Mouse (Mus musculus): ENCODE results near the gene Xrcc4. TPM values are rescaled to one million over a fixed set of nuclear protein-coding genes. Genes with fewer than 3 reads are reported as not detected.

Gene Xrcc4
- total RNA-seq, 2 experiments from 2014 or later = 7.7 to 9.9 TPM

DNA sequence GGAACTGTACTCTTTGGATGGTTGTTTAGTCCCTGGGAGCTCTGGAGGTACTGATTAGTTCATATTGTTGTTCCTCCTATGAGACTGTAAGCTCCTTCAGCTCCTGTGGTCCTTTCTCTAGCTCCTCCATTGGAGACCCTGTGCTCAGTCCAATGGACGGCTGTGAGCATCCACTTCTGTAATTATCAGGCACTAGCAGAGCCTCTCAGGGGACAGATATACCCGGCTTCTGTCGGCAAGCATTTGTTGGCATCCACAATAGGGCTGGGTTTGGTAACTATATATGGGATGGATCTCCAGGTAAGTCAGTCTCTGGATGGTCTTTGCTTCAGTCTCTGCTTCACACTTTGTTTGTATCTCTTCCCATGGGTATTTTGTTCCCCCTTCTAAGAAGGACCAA lies 118.5 kb downstream of the Xrcc4 start:
- no peak for DNase-seq
- intact Hi-C loops (cut with DNase I) = no loop called here

DNA sequence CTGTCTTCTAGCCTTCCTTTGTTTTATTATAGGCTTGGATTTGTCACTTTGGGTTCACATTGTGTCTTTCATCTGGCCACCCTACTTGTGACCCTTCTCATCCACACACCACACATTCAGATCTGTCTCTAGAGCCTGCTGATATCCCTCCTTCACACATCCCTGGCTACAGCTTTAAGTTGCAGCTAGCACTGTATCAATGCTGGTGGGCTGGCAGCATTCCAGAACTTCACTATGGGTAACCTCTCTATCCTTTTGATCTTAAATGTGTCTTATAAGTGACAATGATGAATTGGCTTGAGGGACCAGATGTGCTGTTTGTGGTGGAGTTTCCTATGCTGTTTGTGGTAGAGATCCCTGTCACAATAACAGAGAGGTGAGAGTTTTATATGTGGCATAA lies 120.7 kb downstream of the Xrcc4 start:
- DNase-seq = no peak
- intact Hi-C loops (cut with DNase I) = no loop called here

DNA sequence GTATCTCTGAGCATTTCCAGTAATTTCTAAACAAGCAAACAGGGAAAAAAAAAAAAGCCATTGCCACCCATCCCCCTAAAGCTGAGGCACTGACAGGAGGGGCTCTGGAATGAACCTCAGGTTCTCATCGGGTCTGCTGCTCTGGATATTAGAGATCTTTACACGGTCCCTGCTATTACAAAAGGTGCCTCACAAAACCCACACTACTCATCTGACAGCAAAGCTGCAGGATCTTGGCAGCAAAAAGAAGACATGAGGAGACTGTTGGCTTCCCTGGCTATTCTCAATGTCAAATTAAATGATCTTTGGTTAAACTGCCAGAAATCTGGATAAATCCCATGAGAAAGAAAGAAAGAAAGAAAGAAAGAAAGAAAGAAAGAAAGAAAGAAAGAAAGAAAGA lies 145.1 kb downstream of the Xrcc4 start:
- no peak for DNase-seq
- intact Hi-C loops (cut with DNase I) = no loop called here

DNA sequence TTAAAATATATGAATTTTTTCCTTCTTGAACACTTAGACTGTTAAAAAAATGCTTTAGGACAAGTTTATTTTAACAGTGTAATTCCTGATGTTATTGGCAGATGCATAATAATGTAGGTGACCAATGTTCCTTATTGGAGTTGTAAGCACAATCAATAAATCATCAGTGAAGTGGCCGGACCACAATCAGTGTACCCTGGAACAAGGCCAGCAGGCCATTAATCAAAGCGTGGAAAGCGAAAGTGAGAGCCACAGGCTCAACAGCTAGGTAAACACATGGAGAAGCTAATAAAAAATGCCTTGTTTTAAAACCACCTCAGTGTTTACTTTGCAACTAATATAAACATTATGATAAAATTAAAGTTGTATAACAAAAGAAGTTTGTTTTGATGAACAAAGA lies 159.9 kb downstream of the Xrcc4 start:
- peak in 1 of 2 experiments; percentile 6 for DNase-seq
- intact Hi-C loops (cut with DNase I) = no loop called here

DNA sequence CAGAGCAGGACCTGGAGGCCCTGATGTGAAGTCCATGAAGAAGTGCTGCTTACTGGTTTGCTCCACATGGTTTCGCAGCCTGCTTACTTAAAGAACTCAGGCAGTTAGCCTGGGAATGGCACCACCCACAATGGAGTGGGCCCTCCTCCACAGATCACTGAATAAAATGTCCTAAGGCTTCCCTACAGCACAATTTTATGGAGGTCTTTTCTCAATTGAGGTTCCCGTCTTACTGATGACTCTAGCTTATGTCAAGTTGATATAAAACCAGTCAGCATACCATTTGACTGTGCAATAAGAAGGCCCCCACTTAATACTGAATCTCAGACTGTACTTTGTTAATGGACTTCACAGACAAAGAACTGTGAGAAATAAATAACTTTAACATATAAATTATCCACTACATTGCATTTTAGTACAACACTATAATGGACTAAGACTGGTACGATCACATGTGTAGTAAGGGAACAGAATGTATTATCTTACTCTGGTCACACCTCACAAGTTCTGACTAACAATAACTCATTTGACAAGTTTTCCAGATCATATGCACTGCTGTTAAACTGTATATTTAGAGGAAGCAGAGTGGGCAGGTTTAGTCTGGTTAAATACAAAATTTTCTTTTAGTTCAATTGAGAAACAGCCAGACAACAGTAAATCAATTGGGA lies 170.5 kb downstream of the Xrcc4 start:
- no peak for DNase-seq
- intact Hi-C loops (cut with DNase I) = no loop called here

DNA sequence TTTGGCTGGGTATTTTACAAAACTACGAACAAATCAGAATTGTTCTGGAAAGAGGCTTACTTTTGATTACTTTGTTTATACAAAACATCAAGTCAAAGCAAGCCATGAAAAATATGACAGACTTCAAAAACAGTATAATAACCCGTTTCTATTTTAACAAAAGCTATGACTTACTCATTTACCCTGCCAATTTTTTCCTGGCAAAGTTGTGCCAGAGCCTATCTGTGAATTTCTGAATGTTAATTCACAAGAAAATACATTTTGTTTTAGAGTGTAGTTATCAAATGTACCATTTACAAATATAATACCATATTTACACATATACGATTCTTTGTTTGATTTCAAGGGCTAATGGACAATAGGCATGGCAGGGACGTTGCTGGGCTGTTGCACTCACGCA lies 175.1 kb downstream of the Xrcc4 start:
- intact Hi-C loops (cut with DNase I) = no loop called here
- no peak for DNase-seq

DNA sequence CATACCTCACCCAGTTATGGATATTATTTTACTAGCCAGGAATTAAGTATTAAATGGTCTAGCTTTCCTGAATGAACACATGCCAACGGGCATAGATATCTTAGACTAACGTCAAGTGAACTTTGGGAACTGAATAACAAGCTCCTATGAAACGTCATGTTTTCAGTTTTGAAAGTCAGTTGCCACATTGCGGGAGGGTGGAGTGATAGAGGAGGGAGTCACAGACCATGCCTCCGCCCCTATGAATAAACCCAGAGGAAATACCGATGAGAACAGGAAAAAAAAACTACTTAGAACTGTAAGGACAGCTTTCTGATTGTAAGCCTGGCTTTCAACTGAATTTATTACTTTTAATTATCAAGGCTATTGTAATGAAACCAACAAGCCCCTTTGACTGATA lies 175.5 kb downstream of the Xrcc4 start:
- intact Hi-C loops (cut with DNase I) = no loop called here
- DNase-seq = peak in 1 of 2 experiments; percentile 11

DNA sequence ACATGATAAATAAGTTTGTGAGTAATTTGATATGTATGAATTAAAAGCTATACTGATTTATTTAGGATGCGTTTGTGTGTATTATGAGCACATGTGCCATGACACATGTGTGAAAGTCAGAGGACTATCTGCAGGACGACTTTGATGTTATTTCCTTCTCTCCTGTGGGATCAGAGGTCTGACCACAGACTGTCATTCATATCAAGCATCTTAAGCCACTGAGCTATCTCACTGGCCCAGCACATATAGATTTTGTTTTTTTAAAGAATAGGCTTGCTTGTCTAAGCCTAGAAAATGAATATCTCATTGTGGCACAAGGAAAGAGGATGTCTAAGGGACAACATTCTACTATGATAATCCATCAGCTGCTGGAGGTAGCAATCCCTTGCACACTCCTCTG lies 183.3 kb downstream of the Xrcc4 start:
- no peak for DNase-seq
- intact Hi-C loops (cut with DNase I) = no loop called here

DNA sequence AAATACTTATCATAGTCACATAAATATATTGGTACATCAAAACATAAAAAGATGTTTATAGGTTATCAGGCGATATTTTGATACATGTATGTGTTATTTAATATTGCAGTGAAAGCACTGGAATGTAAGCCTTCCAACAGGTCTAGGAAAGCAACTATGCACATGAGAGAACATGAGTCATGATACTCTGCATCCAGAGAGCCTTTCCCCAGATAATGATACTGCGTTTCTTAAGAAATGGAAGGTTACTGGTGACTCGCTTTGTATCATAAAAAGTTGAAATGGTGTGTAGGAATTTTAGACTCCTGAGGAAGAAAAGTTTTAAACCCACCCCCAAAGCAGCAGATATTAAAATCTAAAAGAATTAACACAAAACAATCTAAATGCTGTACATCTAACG lies 190.3 kb downstream of the Xrcc4 start:
- DNase-seq = no peak
- intact Hi-C loops (cut with DNase I) = no loop called here

DNA sequence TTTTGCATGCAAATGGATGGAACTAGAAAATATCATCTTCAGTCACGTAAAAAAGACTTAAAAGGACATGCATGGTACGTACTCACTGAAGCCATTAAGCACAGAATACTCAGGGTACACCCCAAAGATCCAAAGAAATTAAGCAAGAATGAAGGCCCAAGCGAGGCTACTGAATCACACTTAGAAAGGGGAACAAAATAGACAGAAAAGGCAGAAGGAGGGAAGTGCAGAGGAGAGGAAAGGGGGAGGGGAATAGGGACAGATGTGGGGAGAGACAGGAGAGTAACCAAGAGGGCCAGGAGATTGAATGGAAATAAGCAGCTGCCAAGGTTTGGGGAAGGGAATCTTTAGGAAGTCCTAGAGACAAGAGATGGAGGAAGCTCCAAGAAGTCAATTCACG lies 197.3 kb downstream of the Xrcc4 start:
- intact Hi-C loops (cut with DNase I) = no loop called here
- no peak for DNase-seq

DNA sequence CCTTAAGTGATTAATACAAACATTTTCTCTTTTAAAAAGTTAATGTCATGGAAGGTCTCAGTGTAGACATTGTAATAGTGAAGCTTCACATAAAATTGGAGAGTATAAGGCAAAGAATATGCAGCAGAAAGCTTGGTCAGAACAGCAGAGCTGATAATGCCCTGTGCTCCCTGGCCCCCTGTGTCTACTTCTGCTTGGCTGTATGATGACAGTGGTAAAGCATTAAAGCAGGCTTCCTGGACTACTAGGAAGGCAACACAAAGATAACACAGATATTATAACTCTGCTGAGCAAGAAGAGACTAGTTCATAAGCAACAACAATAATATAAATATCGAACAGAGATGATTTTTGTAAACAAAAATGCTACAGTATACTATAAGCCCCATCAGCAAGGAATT lies 199.2 kb downstream of the Xrcc4 start:
- DNase-seq = no peak
- intact Hi-C loops (cut with DNase I) = no loop called here

DNA sequence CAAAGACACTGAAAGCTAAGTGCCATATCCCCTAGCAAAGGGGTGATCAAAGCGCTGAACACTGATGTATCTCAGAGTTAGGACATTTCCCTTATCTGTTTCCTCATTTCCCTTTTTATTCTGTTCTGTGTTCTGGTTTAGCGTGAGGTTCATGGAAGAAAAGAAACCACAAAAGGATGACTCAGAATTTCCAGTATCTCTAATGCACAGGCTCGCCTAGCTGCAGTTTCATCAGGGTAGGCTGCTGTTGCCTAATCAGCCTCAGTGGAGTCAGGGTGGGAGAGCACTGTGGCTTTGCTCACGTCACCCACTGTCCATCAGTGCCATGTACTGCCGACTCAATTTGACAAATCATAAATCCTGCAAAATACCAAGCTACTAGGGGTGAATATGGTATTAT lies 200.3 kb downstream of the Xrcc4 start:
- no peak for DNase-seq
- intact Hi-C loops (cut with DNase I) = no loop called here

DNA sequence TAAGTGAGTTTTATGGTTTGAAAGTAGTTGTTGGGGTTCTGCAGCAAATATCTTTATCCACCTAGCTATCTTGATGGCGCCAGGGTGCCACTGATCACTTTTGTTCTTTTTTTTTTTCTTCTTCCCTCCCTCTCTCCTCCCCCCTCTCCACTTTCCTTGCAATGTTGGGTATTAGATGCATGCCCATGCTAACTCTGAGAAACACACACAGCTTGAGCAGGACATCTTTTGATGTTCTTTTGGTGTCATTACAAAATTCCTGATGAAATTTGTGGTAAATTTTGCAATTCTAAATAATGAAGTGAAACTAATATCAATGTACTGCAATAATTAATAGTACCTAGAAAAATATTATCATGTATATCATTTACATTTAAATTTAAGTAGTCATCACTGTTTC lies 205.9 kb downstream of the Xrcc4 start:
- DNase-seq = no peak
- intact Hi-C loops (cut with DNase I) = no loop called here

DNA sequence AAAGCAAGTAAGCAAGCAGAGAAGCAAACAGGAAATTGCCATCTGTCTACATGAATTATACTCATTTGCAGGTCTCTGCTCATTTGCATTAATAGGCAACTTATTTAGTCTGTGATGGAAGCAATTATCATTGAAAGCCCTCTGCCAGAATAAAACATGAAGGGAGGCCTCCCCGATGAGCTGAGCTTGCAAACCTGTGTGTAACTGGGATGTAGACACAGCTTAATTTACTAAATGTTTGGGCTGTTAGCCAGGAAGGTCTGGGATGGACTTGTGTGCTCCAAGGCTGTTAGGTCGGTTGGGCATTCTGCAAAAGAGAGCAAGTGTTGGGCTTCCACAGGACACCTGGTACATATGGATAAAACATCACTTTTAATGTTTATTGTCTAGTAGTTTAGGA lies 208.1 kb downstream of the Xrcc4 start:
- intact Hi-C loops (cut with DNase I) = no loop called here
- DNase-seq = no peak

DNA sequence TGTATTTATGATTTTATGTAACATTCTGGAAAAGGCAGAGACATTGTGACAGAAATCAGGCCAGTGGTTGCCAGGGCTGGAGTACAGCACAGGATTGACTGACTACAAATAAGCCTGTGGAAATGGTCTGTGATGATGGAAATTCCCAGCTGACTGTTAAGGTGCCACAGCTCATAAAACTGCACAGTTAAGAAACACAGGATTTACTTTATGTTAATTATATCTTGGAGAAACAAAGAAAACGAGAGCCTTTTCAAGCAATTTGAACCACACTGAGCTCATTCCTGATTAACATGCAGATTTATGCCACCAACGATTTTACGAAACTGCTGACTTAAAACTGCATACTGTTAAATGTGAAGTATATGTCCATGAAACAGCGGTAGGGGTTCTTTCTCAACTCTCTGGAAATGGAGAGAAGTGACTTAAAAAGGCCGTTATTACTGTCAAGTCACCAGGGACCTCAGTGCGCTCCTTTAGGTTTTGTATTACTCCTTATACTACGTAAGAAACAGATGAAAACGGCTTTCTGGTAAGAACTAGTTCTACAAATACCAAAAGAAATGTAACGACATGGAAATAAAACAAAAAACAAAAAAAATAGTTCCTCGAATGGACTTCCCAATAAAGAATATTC lies 210.5 kb downstream of the Xrcc4 start:
- no peak for DNase-seq
- intact Hi-C loops (cut with DNase I) = no loop called here

DNA sequence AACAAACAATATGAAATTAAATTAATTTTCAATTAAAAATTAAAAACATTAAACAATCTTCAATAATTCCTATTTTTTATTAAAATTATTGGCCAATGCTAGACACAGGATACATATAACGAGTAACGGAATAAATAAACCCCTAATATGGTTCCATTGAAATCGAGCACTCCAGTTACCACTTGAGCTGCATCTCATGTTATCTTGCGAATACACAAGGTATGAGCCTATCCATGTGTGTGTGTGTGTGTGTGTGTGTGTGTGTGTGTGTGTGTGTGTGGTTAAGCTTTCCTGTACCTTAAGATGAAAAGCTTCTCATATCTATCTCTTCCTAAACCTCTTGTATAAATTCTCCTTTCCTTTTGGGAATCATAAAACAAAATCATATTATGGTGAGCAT lies 213.9 kb downstream of the Xrcc4 start:
- DNase-seq = no peak
- intact Hi-C loops (cut with DNase I) = no loop called here

DNA sequence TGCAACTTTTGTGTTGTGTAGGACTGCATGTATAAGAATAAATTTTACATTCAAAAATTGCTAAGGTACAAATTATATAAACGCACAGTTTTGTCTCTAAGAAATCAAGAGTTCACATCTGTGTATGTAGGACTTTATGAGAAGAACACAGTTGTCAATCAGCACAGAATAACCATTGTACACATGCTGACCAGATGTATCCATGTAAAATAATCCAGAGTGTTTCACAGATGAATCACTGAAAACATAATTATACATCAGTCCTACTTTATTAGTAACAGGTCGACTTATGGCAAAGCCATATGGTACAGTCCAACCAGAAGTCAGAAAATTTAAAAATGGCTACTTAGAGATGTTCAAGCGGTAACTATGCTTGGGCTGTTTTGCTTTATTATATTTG lies 216.7 kb downstream of the Xrcc4 start:
- intact Hi-C loops (cut with DNase I) = no loop called here
- DNase-seq = no peak

DNA sequence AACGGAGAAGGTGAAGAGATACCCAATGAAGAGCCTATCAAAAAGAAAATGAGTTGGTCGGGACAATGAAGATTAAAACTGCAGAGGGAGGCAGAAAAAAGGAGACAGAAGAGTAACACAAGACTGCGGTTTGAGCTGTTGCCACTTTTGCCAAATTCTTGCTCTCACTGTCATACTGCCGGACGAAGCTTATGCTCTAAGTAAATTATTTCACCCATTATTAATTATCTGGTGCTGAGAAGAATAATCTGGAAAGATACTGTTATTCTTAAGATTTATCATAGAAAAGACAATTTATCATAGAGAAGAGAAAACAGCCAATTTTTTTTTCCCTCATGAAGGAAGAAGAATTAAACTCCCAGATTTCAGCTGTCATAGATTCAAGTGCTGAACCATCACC lies 235.3 kb downstream of the Xrcc4 start:
- DNase-seq = no peak

DNA sequence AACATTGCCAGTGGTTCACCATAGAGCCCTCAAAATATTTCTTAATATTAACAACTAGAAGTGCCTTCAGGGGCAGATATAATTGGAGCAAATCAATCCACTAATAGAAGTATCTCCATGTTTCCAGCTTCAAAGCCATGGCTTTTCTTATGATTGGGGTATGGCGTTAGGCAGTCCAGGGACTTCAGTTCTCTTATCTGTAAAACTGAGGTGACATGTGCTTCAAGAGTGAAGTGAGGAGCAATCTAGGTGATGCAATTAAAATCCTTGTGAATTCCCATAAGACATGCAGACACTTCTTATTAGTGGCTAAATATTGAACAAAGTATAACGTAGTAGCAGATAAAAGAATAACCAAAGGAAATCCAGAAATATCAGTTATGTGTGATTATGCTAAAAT lies 238.7 kb downstream of the Xrcc4 start:
- no peak for DNase-seq
- intact Hi-C loops (cut with DNase I) = no loop called here

More for the DNA sequence above, 235.3 kb downstream of the Xrcc4 start:
- intact Hi-C loops (cut with DNase I) = no loop called here

DNA sequence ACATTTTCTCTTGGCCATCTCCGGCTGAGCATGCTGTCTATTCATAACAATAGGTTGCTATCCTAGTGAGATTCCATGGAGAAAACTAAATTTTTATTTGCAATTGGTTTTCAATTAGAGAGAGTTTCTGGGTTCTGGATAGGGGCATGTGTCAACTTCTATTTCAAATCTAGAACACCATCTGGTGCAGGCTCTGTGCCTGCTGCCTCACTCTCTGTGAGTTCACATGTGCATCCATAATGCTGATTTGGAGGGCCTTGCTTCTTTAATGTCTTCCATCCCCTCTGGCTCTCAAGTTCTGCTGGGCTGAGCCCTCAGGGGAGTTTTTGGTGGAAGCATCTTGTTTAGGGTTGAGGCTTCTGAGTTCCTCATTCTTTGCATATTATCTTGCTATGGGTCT lies 239.5 kb downstream of the Xrcc4 start:
- DNase-seq = no peak
- intact Hi-C loops (cut with DNase I) = no loop called here

DNA sequence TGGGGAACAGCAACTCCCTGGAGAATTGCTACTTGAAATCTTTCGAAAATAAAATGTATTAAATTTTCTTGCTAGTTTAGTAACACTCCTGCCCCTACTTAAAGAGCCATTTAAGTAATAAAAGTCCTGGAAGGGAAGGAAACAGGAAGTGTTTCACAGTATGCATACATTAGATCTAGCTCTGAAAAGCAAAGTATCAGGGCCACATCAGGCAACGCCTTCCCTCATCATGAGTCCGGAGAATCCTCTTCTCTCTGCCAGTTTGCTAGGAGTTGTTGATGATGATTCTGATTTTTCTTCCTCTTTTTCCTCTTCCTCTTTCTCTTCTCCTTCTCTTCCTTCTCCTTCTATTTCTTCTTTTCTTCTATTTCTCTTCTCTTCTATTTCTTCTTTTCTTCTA lies 250.8 kb downstream of the Xrcc4 start:
- no peak for DNase-seq

DNA sequence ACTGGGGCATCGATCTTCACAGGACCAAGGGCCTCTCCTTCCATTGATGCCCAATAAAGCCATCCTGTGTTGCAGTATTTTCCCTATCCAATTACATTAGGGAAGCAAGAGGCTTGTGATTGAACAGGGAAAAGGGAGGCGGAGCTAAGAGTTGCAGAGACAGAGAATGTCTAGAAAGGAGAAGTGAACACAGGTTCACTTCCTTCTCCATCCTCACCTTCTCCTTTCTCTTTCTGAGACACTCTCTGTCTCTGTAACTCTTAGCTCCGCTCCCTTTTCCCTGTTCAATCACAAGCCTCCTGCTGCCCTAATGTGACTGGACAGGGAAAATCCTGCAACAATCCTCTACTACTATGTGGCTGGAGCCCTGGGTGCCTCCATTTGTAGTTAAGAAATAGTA lies 254.9 kb downstream of the Xrcc4 start:
- no peak for DNase-seq
- intact Hi-C loops (cut with DNase I) = no loop called here

More for the DNA sequence above, 250.8 kb downstream of the Xrcc4 start:
- intact Hi-C loops (cut with DNase I) = no loop called here

All from gastrocnemius, postnatal 36 days (tissue).